Mouse (Mus musculus): ENCODE results near the gene Serinc5. TPM values are rescaled to one million over a fixed set of nuclear protein-coding genes. Genes with fewer than 3 reads are reported as not detected.

Serinc5 gene
- polyA plus RNA-seq, 1 experiment from 2014 or later, result 11.0 TPM

DNA sequence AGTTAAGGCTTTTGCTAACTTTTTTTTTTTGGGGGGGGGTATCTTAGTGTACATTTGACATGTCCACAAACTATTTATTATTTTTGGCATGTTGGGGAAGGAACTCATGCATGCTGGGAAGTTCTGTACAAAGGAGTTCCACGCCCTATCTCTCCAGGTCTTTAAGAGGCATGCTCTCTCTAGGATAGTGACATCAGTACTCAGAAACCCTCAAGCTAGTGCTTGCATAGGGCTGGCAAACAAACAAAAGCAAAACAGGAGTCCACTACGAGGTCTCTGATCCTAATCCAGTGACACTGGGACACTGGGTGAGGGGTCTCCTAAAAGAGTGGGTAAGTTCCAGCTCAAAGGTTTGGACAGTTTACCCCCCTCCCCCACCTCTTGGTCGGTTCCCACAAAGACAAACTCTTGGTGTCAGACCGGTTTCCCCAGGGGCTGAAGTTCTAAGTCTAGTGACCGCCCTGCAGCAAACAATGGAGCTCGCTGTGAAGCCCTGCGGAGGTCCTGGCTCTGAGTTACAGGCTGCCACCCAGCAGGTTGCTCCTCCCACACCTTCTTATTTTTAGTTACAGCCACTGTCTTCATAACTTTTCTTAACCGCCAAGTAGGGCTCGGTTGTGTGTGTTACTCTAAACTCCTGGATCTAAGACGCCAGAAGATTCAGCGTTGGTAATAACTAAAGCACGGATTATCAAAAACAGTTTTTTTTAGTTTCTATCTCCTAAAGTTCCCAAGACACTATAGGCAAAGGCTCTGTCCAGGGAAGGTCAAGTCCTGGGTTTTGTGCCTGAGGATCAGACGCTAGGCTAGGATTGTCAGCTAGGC, 1.2 kb upstream of the Serinc5 start:
- Histone ChIP-seq H3K4me1 (ENCODE audit: control insufficient read depth, insufficient read depth, low read length) (peaks cover 21% of the 10 kb centered on the region), H3K27me3 (ENCODE audit: control insufficient read depth, insufficient read depth, low read length) (no peaks in the 10 kb centered on the region), H3K9ac (ENCODE audit: low read length) (peak overlapping the region; percentile 85), H3K4me2 (ENCODE audit: low read depth, low read length) (peak overlapping the region; percentile 98), H3K36me3 (ENCODE audit: control insufficient read depth, insufficient read depth) (no peaks in the 10 kb centered on the region), H3K27ac (ENCODE audit: low read length) (peak overlapping the region; percentile 96), H3K9me3 (replicated peaks; ENCODE audit: control insufficient read depth, low read length) (no peaks in the 10 kb centered on the region), H3K4me3 (ENCODE audit: low read length) (peak overlapping the region; percentile 87)
- WGBS, result 6% methylated on average over 13 of the region's 13 CpGs
- ATAC-seq (replicated peaks; ENCODE audit: extremely low read depth, insufficient read depth, low FRiP score), result peak; percentile 37; the same call in 1 of the 2 replicates

DNA sequence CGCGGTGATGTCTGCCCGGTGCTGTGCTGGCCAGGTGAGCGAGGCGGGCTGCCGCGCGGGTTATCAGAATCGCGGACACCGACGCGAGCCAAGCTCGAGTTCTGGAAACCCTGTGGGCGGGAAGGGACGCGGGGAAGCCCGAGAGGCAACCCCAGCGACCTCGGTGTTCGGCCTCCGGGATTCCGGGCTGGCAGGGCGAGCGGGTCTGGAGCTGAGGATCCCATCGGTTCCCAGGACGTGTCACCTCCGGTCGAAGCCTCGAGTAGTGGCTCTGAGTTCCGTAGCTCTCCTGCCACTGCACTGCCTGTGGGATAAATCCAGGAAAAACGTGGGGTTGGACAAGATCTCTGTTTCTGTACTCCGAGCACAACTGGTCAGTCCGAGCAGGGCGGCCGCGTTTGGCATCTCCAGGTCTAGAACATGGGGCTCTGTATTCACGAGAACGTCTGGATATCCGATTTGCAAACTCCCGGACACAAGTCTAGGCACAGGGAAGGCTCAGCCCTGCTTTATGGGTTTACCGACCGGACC, 428 bp downstream of the Serinc5 start:
- Histone ChIP-seq H3K36me3 (ENCODE audit: control insufficient read depth, insufficient read depth) (no peaks in the 10 kb centered on the region), H3K9me3 (replicated peaks; ENCODE audit: control insufficient read depth, low read length) (no peaks in the 10 kb centered on the region), H3K4me3 (ENCODE audit: low read length) (peak overlapping the region; percentile 87), H3K4me1 (ENCODE audit: control insufficient read depth, insufficient read depth, low read length) (peaks cover 21% of the 10 kb centered on the region), H3K4me2 (ENCODE audit: low read depth, low read length) (peak overlapping the region; percentile 98), H3K9ac (ENCODE audit: low read length) (peak overlapping the region; percentile 90), H3K27ac (ENCODE audit: low read length) (peak overlapping the region; percentile 88), H3K27me3 (ENCODE audit: control insufficient read depth, insufficient read depth, low read length) (no peaks in the 10 kb centered on the region)
- ATAC-seq (replicated peaks; ENCODE audit: extremely low read depth, insufficient read depth, low FRiP score), result peak; percentile 34
- WGBS, result under 1% methylated on average over 43 of the region's 43 CpGs

GRCm38 (mm10) chr13:92611917-92612316, 1.0 kb downstream of the Serinc5 start:
- WGBS, result 12% methylated on average over 7 of the region's 7 CpGs
- Histone ChIP-seq H3K9me3 (replicated peaks; ENCODE audit: control insufficient read depth, low read length) (no peaks in the 10 kb centered on the region), H3K4me1 (ENCODE audit: control insufficient read depth, insufficient read depth, low read length) (peaks cover 21% of the 10 kb centered on the region), H3K9ac (ENCODE audit: low read length) (peak overlapping the region; percentile 90), H3K36me3 (ENCODE audit: control insufficient read depth, insufficient read depth) (no peaks in the 10 kb centered on the region), H3K27ac (ENCODE audit: low read length) (no peak overlapping the region), H3K4me3 (ENCODE audit: low read length) (peak overlapping the region; percentile 87), H3K27me3 (ENCODE audit: control insufficient read depth, insufficient read depth, low read length) (no peaks in the 10 kb centered on the region), H3K4me2 (ENCODE audit: low read depth, low read length) (peak overlapping the region; percentile 98)
- no peak for ATAC-seq (replicated peaks; ENCODE audit: extremely low read depth, insufficient read depth, low FRiP score)

DNA sequence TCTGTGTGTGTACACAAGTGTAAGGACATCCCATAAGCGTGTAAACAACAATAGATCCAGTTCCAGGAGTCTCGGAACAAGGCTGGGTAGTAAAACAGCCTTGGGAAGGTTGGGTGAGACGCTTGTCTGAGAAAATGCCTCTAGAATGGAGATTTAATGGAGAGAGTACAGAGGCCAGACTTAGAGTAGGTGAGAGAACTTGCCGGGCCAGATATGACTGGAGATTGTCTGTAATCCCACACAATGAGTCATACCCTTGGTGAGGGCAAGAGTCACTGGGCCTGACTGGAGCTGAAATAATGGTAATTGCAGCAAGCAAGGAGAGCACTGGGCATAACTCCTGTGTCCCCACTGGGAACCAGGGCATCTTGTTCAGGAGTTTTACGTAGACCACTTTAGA, 2.2 kb downstream of the Serinc5 start:
- Histone ChIP-seq H3K27me3 (ENCODE audit: control insufficient read depth, insufficient read depth, low read length) (no peaks in the 10 kb centered on the region), H3K27ac (ENCODE audit: low read length) (no peak overlapping the region), H3K4me1 (ENCODE audit: control insufficient read depth, insufficient read depth, low read length) (peaks cover 21% of the 10 kb centered on the region), H3K9me3 (replicated peaks; ENCODE audit: control insufficient read depth, low read length) (no peaks in the 10 kb centered on the region), H3K9ac (ENCODE audit: low read length) (no peak overlapping the region), H3K36me3 (ENCODE audit: control insufficient read depth, insufficient read depth) (no peaks in the 10 kb centered on the region), H3K4me2 (ENCODE audit: low read depth, low read length) (no peak overlapping the region; the same call in 1 of the 2 replicates), H3K4me3 (ENCODE audit: low read length) (no peak overlapping the region)
- WGBS, result 74% methylated on average over 5 of the region's 5 CpGs
- no peak for ATAC-seq (replicated peaks; ENCODE audit: extremely low read depth, insufficient read depth, low FRiP score)

DNA sequence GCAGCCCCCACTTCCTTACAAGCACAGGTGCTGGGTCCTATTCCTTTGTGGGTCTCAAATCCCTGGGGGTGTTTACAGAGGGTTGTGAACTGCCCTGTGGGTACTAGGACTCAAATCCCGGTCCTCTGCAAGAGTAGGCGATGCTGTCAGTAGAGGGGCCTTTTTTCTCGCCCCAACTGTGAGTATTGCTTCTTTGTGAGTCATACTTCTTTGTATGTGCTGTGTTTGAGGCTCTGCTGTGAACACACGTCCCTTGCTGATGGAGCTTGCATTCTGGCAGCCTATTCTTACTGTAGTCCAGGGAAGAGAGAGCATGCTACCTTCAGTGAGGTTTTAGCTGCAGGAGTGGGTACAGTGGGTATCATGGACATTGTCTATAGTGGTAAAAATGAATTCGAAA, 4.3 kb downstream of the Serinc5 start:
- peaks cover 12% of the 10 kb centered on the region for H3K4me1 ChIP-seq (ENCODE audit: control insufficient read depth, insufficient read depth, low read length)
- no peak overlapping the region for H3K4me3 ChIP-seq (ENCODE audit: low read length)
- no peaks in the 10 kb centered on the region for H3K27me3 ChIP-seq (ENCODE audit: control insufficient read depth, insufficient read depth, low read length)
- H3K9me3 ChIP-seq (replicated peaks; ENCODE audit: control insufficient read depth, low read length), result no peaks in the 10 kb centered on the region
- no peaks in the 10 kb centered on the region for H3K36me3 ChIP-seq (ENCODE audit: control insufficient read depth, insufficient read depth)
- 84% methylated on average over 5 of the region's 5 CpGs for WGBS
- no peak overlapping the region for H3K4me2 ChIP-seq (ENCODE audit: low read depth, low read length)
- ATAC-seq (replicated peaks; ENCODE audit: extremely low read depth, insufficient read depth, low FRiP score), result no peak
- H3K9ac ChIP-seq (ENCODE audit: low read length), result no peak overlapping the region
- H3K27ac ChIP-seq (ENCODE audit: low read length), result no peak overlapping the region

DNA sequence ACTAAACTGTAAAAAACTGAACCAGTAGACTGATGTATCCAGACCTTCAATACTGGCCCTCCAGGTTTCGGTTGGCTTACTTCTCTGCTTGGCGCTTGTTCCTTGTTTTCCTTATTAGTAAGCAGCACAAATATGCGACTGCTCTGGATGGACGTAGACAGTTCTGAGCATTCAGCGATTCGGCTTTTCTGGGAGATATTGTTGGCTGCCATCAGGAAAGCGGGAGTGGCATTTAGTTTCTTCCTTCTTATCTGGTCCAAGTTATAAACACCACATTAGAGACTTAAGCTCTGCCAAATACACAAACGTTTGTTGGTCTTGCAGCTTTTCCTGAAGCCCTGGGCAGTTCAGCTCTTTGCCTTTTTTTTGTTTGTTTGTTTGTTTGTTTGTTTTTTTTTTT, 5.6 kb downstream of the Serinc5 start:
- Histone ChIP-seq H3K27me3 (ENCODE audit: control insufficient read depth, insufficient read depth, low read length) (no peaks in the 10 kb centered on the region), H3K9ac (ENCODE audit: low read length) (no peak overlapping the region), H3K27ac (ENCODE audit: low read length) (no peak overlapping the region), H3K9me3 (replicated peaks; ENCODE audit: control insufficient read depth, low read length) (no peaks in the 10 kb centered on the region), H3K36me3 (ENCODE audit: control insufficient read depth, insufficient read depth) (no peaks in the 10 kb centered on the region), H3K4me2 (ENCODE audit: low read depth, low read length) (no peak overlapping the region), H3K4me1 (ENCODE audit: control insufficient read depth, insufficient read depth, low read length) (peaks cover 11% of the 10 kb centered on the region), H3K4me3 (ENCODE audit: low read length) (no peak overlapping the region)
- 83% methylated on average over 8 of the region's 8 CpGs for WGBS
- no peak for ATAC-seq (replicated peaks; ENCODE audit: extremely low read depth, insufficient read depth, low FRiP score)

GRCm38 (mm10) chr13:92626196-92626595, 15.3 kb downstream of the Serinc5 start:
- H3K9ac ChIP-seq (ENCODE audit: low read length), result no peak overlapping the region
- H3K9me3 ChIP-seq (replicated peaks; ENCODE audit: control insufficient read depth, low read length), result no peaks in the 10 kb centered on the region
- WGBS, result 92% methylated on average over 1 of the region's 1 CpGs
- no peaks in the 10 kb centered on the region for H3K27me3 ChIP-seq (ENCODE audit: control insufficient read depth, insufficient read depth, low read length)
- ATAC-seq (replicated peaks; ENCODE audit: extremely low read depth, insufficient read depth, low FRiP score), result no peak
- H3K4me1 ChIP-seq (ENCODE audit: control insufficient read depth, insufficient read depth, low read length), result peaks cover 4% of the 10 kb centered on the region
- no peak overlapping the region for H3K27ac ChIP-seq (ENCODE audit: low read length)
- H3K36me3 ChIP-seq (ENCODE audit: control insufficient read depth, insufficient read depth), result peaks cover 9% of the 10 kb centered on the region; the same call in 1 of the 2 replicates
- no peak overlapping the region for H3K4me3 ChIP-seq (ENCODE audit: low read length)
- H3K4me2 ChIP-seq (ENCODE audit: low read depth, low read length), result no peak overlapping the region

DNA sequence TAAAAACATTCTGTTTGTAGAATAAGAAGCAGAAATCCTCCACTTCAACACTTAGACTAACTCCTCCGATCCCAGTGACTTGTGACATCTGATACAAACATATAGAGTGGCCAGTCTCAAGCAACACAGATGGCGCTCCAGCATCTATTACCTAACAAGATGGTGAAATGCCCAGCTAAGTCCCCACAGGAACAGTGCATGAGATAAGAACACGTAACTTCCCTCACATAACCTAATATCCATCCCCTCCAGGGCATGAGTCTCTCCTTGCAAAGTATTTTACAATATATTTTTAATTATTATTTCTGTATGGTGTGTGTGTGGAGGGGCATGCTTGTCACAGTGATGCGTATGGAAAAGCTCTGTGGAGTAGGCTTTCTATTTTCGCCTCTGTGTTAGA, 15.8 kb downstream of the Serinc5 start:
- Histone ChIP-seq H3K36me3 (ENCODE audit: control insufficient read depth, insufficient read depth) (peaks cover 9% of the 10 kb centered on the region; the same call in 1 of the 2 replicates), H3K4me1 (ENCODE audit: control insufficient read depth, insufficient read depth, low read length) (peaks cover 4% of the 10 kb centered on the region), H3K4me3 (ENCODE audit: low read length) (no peak overlapping the region), H3K9ac (ENCODE audit: low read length) (no peak overlapping the region), H3K27me3 (ENCODE audit: control insufficient read depth, insufficient read depth, low read length) (no peaks in the 10 kb centered on the region), H3K27ac (ENCODE audit: low read length) (no peak overlapping the region), H3K4me2 (ENCODE audit: low read depth, low read length) (no peak overlapping the region), H3K9me3 (replicated peaks; ENCODE audit: control insufficient read depth, low read length) (no peaks in the 10 kb centered on the region)
- WGBS, result 90% methylated on average over 5 of the region's 5 CpGs
- ATAC-seq (replicated peaks; ENCODE audit: extremely low read depth, insufficient read depth, low FRiP score), result no peak

DNA sequence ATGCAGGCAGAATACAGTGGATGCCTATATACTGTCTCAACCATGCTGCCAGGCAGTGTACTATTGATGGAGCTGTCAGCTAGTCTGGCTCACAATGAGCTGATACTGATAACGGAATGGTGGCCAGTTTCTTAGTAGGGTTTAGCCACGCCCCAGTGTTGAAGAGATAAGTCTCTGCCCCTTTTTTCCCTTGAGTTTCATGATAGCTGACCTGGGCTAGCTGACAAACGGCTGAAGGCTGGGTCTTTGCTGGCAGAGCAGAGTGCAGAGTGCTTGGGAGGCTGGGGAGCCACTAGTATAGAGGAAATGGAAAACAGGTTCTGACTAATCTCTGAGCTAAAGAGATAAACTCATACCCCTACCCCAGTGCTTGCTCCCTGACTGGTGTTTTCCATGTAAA, 18.6 kb downstream of the Serinc5 start:
- H3K4me1 ChIP-seq (ENCODE audit: control insufficient read depth, insufficient read depth, low read length), result peaks cover 4% of the 10 kb centered on the region
- H3K4me3 ChIP-seq (ENCODE audit: low read length), result no peak overlapping the region
- H3K9me3 ChIP-seq (replicated peaks; ENCODE audit: control insufficient read depth, low read length), result no peaks in the 10 kb centered on the region
- H3K9ac ChIP-seq (ENCODE audit: low read length), result no peak overlapping the region
- H3K27me3 ChIP-seq (ENCODE audit: control insufficient read depth, insufficient read depth, low read length), result no peaks in the 10 kb centered on the region
- peaks cover 9% of the 10 kb centered on the region; the same call in 1 of the 2 replicates for H3K36me3 ChIP-seq (ENCODE audit: control insufficient read depth, insufficient read depth)
- ATAC-seq (replicated peaks; ENCODE audit: extremely low read depth, insufficient read depth, low FRiP score), result peak; percentile 58; the same call in 1 of the 2 replicates
- H3K27ac ChIP-seq (ENCODE audit: low read length), result no peak overlapping the region
- WGBS, result 24% methylated on average over 3 of the region's 3 CpGs
- H3K4me2 ChIP-seq (ENCODE audit: low read depth, low read length), result no peak overlapping the region
